Mouse (Mus musculus) heart, postnatal 14 days (tissue): Measurements from ENCODE around the gene Itpripl2. TPM values are rescaled to one million over a fixed set of nuclear protein-coding genes. Genes with fewer than 3 reads are reported as not detected.

Experiments used
- DNase-seq, 2 experiments: peaks; one replicate each; pipeline ENCODE4 v3.0.0; 2021 to 2022
- intact Hi-C: fragments of 180-260 bp; cut with DNase I; formaldehyde crosslinking; loops from one replicate; pipeline ENCODE4 v1.15.1; 2025
- long read RNA-seq, 2 experiments: library from polyadenylated mRNA; stranded (forward); transcript quantifications; one replicate each; pipeline ENCODE4 v2.0.0; 2021
- total RNA-seq, 2 experiments: library from RNA; stranded (reverse); gene quantifications; 2 replicates each; pipeline ENCODE4 v1.2.3; 2021

Itpripl2 gene
- total RNA-seq: 10 to 100 TPM; 36.5 to 37.6 TPM
- long read RNA-seq, experiment 1, full-length matches to known transcripts: 6 of 6 reads
- long read RNA-seq, experiment 1, partial matches to known transcripts: 0 of 6 reads
- long read RNA-seq, experiment 1, other reads (novel, unspliced or antisense): 0 of 6 reads
- long read RNA-seq, experiment 2, full-length matches to known transcripts: 4 of 5 reads
- long read RNA-seq, experiment 2, partial matches to known transcripts: 0 of 5 reads
- long read RNA-seq, experiment 2, other reads (novel, unspliced or antisense): 1 of 5 reads

DNA sequence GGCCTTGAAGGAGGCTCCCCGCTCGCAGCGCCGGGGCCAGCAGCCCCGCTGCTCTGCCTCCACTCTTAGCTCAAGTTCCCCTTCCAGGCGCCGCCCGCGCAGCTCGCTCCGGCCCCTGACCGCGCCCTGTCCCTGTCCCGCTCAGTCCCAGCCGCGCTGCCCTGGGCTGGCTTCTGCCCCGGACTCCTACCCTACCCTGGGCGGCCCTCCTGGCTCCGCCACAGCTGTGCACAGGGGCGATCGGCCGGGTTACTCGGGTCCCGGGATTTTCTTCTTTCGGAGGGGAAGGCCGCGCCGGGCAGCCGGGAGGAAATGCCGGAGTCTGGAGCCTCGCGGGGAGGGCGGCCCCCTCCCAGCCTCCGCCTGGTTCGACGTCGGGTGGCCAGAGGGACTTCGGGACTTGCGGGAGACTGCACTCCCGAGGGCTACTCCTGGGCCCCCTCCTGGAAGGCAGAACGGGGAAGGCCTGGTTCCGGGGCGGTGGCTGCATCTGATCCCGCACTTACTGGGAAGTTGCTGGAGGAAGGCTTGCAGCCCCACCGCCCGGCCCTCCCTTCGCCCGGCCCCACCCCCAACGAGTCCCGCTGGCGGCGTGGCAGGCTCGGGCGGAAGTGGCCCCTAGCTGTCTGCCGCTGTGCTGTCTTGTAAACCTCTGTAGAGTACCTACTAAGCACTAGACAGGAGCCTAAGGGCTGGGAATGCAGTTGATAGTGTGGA is at the start of gene Itpripl2:
Itpripl2 (minus strand) TSS at position 545 of the 717 bp plus-strand sequence.
- intact Hi-C loops: no loop called here
- DNase-seq: peak; percentile 87 to 89

DNA sequence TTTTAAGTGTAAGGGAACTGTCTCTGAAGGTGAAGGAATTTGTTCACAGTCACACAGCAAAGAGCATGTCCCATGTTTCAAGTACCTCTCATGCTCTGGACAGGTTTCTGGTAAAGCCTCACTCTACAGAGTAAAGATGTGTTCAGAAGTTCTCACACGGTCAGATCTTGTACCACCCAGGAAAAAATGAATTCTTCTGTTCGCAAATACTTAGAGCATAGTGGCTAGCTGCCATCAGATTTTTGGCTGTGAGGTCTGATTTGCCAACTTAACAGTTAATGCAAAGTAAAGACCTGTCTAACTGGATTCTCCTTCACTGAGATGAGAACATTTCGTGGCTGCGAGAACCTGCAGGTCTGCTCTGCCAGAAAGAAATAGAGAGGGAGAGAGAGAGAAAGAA is 43.3 kb upstream of the Itpripl2 start:
- intact Hi-C loops: loop anchor here (10.0 kb wide), 1 partner anchor 410 kb away; the partner anchor contains the start of gene Arl6ip1
- DNase-seq: no peak

- no peak for DNase-seq
- intact Hi-C loops: loop anchor here (10.0 kb wide), 1 partner anchor 410 kb away; the partner anchor contains the start of gene Arl6ip1
Measured at GRCm38 (mm10) chr7:118534326-118534725, 42.6 kb upstream of the Itpripl2 start.

DNA sequence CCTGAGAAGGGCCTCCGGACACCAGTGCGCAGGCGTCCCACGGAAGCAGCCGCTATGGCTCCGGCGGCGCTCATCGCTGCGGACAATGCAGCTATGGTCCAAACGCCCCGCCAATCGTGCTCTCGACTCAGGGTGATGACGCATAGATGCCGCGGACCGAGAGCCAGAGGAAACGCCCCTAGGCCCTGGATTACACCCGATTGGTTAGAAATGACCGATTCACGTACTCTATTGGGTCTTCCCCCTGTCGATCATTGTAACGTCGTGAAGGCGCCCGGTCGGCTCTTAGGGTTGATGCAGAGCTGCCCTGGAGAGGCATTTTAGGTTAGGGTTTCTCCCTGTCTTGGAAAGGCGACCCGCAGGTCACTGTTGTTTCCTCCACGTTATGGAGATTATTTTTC is 41.4 kb upstream of the Itpripl2 start, which contains the start of gene Coq7:
Coq7 (minus strand) TSS at position 179 of the 401 bp plus-strand sequence.
- intact Hi-C loops: loop anchor here (10.0 kb wide), 1 partner anchor 408 kb away; the partner anchor contains the start of gene Arl6ip1
- DNase-seq: peak; percentile 91 to 94

GRCm38 (mm10) chr7:118532519-118533177 is 40.9 kb upstream of the Itpripl2 start:
- intact Hi-C loops: loop anchor here (10.0 kb wide), 1 partner anchor 408 kb away; the partner anchor contains the start of gene Arl6ip1
- DNase-seq: peak; percentile 92 to 97

DNA sequence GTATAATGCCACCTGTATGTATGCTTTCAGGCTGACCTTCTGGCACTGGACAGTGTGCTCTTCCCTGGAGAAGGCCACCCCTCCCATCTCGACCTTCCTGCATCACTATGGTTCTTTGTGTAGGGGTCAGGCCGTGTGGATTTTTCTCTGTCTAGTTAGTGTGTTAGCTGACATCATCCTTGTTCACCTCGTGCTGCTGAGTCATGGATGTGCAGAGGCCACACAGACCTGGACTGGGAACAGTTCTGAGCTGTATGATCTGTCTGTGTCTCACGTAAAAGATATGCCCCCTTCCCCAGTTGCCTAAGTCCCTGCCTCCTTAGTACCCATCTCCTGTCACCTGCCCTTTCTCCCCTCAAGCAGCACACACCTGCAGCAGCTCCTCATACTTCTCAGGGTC is 35.2 kb upstream of the Itpripl2 start:
- intact Hi-C loops: no loop called here

DNA sequence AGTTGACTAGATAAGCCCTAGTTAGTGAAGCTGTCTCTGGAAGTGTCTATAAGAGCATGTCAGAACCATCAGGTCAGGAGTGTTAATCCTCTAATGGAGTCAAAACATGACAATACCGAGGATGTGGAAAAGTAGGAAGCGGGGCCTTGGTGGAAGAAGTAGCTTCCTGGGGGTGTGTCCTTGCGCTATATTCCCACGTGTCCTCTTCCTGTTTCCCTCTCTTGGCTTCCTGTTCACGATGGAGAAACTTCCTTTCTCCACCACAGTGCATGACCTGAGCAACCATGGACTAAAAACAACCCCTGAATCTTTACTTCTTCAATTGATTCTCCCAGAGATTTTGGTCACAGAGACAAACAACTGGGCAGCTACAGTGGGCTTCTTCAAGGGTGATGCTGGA is 30.3 kb upstream of the Itpripl2 start:
- DNase-seq: no peak
- intact Hi-C loops: no loop called here

More for the DNA sequence above, 35.2 kb upstream of the Itpripl2 start:
- DNase-seq: no peak

GRCm38 (mm10) chr7:118519661-118520060 is 27.9 kb upstream of the Itpripl2 start:
- intact Hi-C loops: loop anchor here (2.0 kb wide), 2 partner anchors 31 to 215 kb away; no protein-coding TSS in a partner anchor
- no peak for DNase-seq

DNA sequence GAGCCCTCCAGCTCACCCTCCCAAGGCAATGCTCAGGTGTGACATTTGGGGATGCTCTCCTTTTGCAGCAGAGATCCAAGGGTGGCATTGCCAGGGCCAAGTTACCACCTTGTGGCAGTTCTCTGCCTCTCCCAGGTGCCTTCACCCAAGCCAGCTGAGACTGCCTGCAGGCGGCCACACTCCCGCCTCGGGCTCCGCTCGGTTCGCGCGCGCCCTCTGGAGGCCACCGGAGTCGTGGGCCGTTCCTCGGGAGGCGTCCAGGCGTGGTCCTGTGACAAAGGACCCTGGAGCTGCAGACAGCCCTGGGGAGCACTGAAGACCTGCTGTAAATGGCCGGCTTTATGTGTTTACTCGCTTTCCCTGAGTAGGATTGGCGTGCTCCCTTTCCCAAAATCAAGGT is 26.9 kb upstream of the Itpripl2 start:
- DNase-seq: peak; percentile 90 to 93

GRCm38 (mm10) chr7:118517819-118518218 is 26.0 kb upstream of the Itpripl2 start:
- intact Hi-C loops: loop anchor here (1.0 to 2.0 kb wide), 2 partner anchors 29 to 70 kb away; partner anchors contain the start of gene Syt17
- peak; percentile 23 to 27 for DNase-seq

More for the DNA sequence above, 26.9 kb upstream of the Itpripl2 start:
- intact Hi-C loops: loop anchor here (1.0 to 2.0 kb wide), 2 partner anchors 30 to 70 kb away; partner anchors contain the start of gene Syt17

DNA sequence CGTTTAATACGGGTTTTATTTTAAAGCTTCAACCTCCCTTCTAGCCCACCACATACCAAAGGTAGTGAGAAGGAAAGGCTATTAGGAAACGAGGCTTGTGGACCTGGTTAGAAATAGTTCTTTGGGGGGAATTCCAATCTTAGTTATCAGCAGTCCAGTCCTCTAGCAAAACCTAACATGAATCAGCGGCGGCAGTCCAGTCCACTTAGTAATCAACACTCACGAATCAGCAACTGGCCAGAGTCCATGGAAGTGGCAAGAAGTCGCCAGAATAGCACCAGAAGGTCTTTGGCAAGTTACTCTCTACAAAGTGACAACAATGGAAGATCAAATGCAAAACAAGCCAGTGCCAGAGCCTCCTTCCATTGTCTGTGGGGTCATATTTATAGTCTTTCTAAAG is 16.8 kb upstream of the Itpripl2 start:
- intact Hi-C loops: no loop called here

DNA sequence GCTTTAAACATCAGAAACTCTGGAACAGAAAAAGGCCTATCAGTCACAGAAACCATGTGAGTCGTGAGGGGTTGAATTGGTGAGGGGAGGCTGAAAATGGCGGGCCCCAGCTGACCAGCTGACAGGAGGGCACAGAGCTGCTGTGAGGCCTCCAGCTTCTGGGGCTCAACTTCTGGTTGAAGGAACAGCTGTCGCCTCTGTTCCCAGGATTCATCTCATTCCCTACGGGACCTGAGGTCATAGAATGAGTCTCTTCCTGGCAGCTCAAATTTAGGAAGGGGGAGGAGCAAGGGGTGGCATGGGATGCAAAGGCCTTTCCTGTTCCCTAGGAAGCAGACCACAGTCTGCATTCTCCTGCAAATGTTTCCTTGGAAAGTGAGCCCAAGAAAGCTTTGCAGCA is 12.1 kb upstream of the Itpripl2 start:
- no peak for DNase-seq
- intact Hi-C loops: no loop called here

More for the DNA sequence above, 16.8 kb upstream of the Itpripl2 start:
- DNase-seq: no peak

DNA sequence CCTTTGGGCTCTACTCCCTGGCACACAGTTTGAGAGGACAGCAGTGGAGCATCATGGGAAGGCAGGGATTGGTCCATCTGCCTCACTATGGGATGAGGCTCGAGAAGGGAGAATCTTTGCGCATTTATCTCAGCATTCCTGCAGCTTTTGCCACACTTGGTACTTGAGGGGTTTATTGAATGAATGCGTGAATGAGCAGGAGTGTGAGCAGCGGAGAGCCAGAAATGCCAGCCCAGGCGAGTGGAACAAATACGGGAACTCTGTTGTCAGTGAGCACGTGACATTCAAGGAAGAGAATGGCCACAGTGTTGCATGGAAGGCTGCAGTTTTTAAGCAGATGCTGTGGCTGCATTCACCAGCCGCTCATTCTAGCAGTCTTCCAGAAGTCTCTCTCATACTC is 10.6 kb upstream of the Itpripl2 start:
- DNase-seq: no peak
- intact Hi-C loops: no loop called here

DNA sequence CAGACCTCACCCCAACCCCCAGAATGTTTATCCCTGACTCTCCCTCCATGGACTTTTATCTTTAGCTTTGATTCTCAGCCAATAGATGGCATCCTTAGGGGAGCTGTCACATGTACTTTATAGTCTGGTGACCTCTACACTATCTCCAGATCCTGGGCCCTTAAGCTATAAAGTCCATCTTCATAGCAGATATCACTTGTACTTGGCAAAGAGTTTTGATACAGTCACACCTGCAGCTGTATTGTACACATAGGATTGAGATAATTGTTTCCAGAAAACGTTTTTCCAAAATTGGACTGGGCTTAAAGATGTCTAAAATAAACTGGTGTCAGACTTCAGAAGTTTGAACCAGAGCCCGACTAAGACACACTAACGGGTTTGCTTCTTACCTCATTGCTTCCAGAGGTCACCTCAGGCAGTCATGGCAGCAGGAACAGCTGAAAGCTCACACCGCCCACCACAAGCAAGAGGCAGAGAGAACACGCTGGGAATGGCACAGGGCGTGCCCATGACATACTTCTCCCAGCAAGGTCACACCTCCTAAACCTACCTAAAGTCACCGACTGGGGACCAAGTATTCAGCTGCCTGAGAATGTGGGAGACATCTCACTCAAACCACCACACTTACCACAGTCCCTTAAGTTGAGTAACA is 8.1 kb upstream of the Itpripl2 start:
- DNase-seq: no peak
- intact Hi-C loops: no loop called here

GRCm38 (mm10) chr7:118498984-118499783 is 7.4 kb upstream of the Itpripl2 start:
- DNase-seq: no peak
- intact Hi-C loops: no loop called here

DNA sequence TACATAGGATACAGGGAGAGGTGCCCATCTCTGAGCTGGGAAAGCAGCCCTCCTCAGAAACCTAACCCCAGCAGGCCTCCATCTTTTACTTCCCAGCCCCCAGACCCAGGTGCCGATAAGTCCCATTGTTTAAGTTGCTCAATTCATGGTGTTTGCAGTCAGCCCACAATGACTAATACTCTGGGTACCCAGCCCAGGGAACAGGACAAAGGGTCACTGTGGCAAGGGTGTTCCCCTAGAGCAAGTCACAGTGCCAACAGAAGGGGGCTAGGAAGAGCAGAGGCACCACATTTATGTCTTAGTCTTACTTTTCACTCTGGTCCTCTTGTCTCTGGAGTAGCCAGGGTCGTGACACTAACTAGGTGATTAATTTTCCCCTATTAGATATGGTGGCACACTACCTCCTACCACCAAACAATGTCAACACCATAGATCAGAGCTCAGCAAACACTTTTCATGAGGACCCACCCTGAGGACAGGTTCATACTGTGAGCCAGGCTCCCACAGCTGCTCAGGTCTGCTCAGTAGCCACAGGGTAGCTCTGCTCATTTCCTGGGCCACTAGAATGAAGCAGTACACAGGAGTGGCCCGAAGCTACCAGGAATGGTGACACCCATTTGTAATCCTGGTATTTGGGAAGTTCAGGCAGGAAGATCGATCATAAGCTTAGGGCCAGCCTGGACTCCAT is 3.3 kb upstream of the Itpripl2 start:
- intact Hi-C loops: no loop called here

DNA sequence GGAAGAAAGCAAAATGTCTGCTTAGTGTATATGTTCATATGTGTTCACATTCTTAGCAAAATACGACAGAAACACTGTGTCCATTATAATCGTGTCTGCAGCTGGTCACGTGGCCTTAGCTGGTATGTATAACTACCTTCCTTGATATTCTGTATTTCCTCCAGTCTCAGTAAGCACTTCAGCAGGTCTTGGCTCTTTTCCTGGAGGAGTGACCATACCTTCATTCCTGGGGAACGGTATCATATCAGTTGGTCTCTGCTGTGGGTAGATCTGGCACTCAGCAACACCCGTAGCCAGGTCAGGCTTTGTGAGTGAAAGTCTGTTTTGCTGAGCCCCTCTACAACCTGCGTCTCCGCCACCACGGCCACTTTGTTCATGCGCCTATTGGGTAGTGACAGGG is 2.1 kb upstream of the Itpripl2 start:
- intact Hi-C loops: no loop called here

More for the DNA sequence above, 3.3 kb upstream of the Itpripl2 start:
- DNase-seq: no peak

GRCm38 (mm10) chr7:118490666-118491430 is 927 bp downstream of the Itpripl2 start:
- DNase-seq: peak; percentile 55 to 65
- intact Hi-C loops: no loop called here

More for the DNA sequence above, 2.1 kb upstream of the Itpripl2 start:
- no peak for DNase-seq
